In genomic region chr1:168268751-168269623, GRCm38 (mm10) we compare ENCODE assay signal across 10 mouse cellular contexts.
A peak's percentile ranks its signal among the peaks of the same experiment; 100 is the strongest.
DNase-seq lines count a peak whose midpoint lies in the region; ATAC-seq and TF ChIP-seq lines count a peak whose summit lies in the region.
"Had no signal": no experiment of that assay in that cellular context is flagged by ENCODE, and none has a peak within 500 bp of the region (broad histone marks: within the 10 kb centered on the region; RNA-seq: fewer than 3 reads in every experiment).

No protein-coding gene starts in this region.

- intact Hi-C loops in heart, postnatal 10 days (cut with DNase I): no loop called here

- no peak overlapping the region for H3K4me2 ChIP-seq in embryonic facial prominence, embryonic 15.5 days (replicated peaks)
- no peak overlapping the region for H3K4me2 ChIP-seq in midbrain, embryonic 13.5 days (replicated peaks)
- H3K4me2 ChIP-seq: liver, embryonic 13.5 days had no signal

- H3K27me3 ChIP-seq in heart, embryonic 10.5 days (ENCODE audit: insufficient read depth, poor library complexity, severe bottlenecking): no peaks in the 10 kb centered on the region
- no peaks in the 10 kb centered on the region for H3K27me3 ChIP-seq in kidney, adult 2 months (replicated peaks; ENCODE audit: control insufficient read depth, insufficient read depth, low read length)
- H3K27me3 ChIP-seq in embryonic facial prominence, embryonic 15.5 days: no peaks in the 10 kb centered on the region
- no peaks in the 10 kb centered on the region for H3K27me3 ChIP-seq in midbrain, embryonic 13.5 days
- H3K27me3 ChIP-seq: liver, embryonic 13.5 days had no signal

- 63% methylated on average over 12 of the region's 12 CpGs for WGBS in heart, embryonic 10.5 days
- WGBS in kidney, adult 2 months: 60% methylated on average over 12 of the region's 12 CpGs
- WGBS in embryonic facial prominence, embryonic 15.5 days: 50% methylated on average over 12 of the region's 12 CpGs
- 66% methylated on average over 12 of the region's 12 CpGs for WGBS in midbrain, embryonic 13.5 days

- no peak overlapping the region for H3K4me3 ChIP-seq in heart, embryonic 10.5 days
- H3K4me3 ChIP-seq in kidney, adult 2 months (ENCODE audit: insufficient read depth, low read depth, low read length): no peak overlapping the region
- no peak overlapping the region for H3K4me3 ChIP-seq in embryonic facial prominence, embryonic 15.5 days (replicated peaks)
- no peak overlapping the region for H3K4me3 ChIP-seq in midbrain, embryonic 13.5 days (replicated peaks)
- H3K4me3 ChIP-seq: liver, embryonic 13.5 days had no signal

- TF ChIP-seq CTCF in kidney, adult 2 months (conservative IDR thresholded peaks at IDR 0.05; ENCODE audit: insufficient read depth, insufficient read length, low read depth, low read length): no peak

- TF ChIP-seq POLR2A in kidney, adult 2 months (IDR thresholded peaks at IDR 0.05; ENCODE audit: low read depth, low read length): no peak

- peak overlapping the region; percentile 79 for H3K27ac ChIP-seq in heart, embryonic 10.5 days
- no peak overlapping the region for H3K27ac ChIP-seq in kidney, adult 2 months (ENCODE audit: insufficient read depth, low read depth, low read length)
- H3K27ac ChIP-seq in embryonic facial prominence, embryonic 15.5 days (replicated peaks): peak overlapping the region; percentile 51; the same call in 1 of the 2 replicates
- peak overlapping the region; percentile 25; the same call in 1 of the 2 replicates for H3K27ac ChIP-seq in midbrain, embryonic 13.5 days
- H3K27ac ChIP-seq: liver, embryonic 13.5 days had no signal

- H3K4me1 ChIP-seq in heart, embryonic 10.5 days: peaks cover 32% of the 10 kb centered on the region
- peaks cover 8% of the 10 kb centered on the region for H3K4me1 ChIP-seq in kidney, adult 2 months (ENCODE audit: control insufficient read depth, insufficient read depth, low read length)
- H3K4me1 ChIP-seq in embryonic facial prominence, embryonic 15.5 days: peaks cover 36% of the 10 kb centered on the region
- H3K4me1 ChIP-seq in midbrain, embryonic 13.5 days (replicated peaks): peaks cover 59% of the 10 kb centered on the region

- H3K9ac ChIP-seq in embryonic facial prominence, embryonic 15.5 days: no peak overlapping the region
- no peak overlapping the region for H3K9ac ChIP-seq in midbrain, embryonic 13.5 days (replicated peaks)
- H3K9ac ChIP-seq: liver, embryonic 13.5 days had no signal

- ATAC-seq in embryonic facial prominence, embryonic 15.5 days (ENCODE audit: insufficient number of reproducible peaks, low FRiP score, low TSS enrichment, low read depth): peak; percentile 34; the same call in 1 of the 2 replicates
- peak; percentile 69 for ATAC-seq in midbrain, embryonic 13.5 days

- no peak for DNase-seq in heart, embryonic 10.5 days (ENCODE audit: low spot score)
- no peak for DNase-seq in heart, postnatal 10 days
- peak; percentile 41 to 43 for DNase-seq in kidney, postnatal 25 days
- DNase-seq in kidney, adult 2 months: no peak
- no peak for DNase-seq in right cerebral cortex, postnatal 4 days
- no peak for DNase-seq in natural killer cell, adult 2 months (ENCODE audit: low spot score in 2 of 2)
- DNase-seq: liver, embryonic 13.5 days; thymus, postnatal 14 days had no signal

- H3K36me3 ChIP-seq in heart, embryonic 10.5 days: no peaks in the 10 kb centered on the region
- no peaks in the 10 kb centered on the region for H3K36me3 ChIP-seq in kidney, adult 2 months (ENCODE audit: control insufficient read depth, insufficient read depth, low read length)
- no peaks in the 10 kb centered on the region for H3K36me3 ChIP-seq in embryonic facial prominence, embryonic 15.5 days
- no peaks in the 10 kb centered on the region for H3K36me3 ChIP-seq in midbrain, embryonic 13.5 days
- H3K36me3 ChIP-seq: liver, embryonic 13.5 days had no signal

- no peaks in the 10 kb centered on the region for H3K9me3 ChIP-seq in heart, embryonic 10.5 days
- H3K9me3 ChIP-seq in embryonic facial prominence, embryonic 15.5 days (replicated peaks): no peaks in the 10 kb centered on the region
- H3K9me3 ChIP-seq in midbrain, embryonic 13.5 days: no peaks in the 10 kb centered on the region
- H3K9me3 ChIP-seq: liver, embryonic 13.5 days had no signal

Comparison
In these comparisons a context has a peak if more than half of its experiments do, and no peak if none do; other contexts are left out.
1. DNase-seq: peak in kidney, postnatal 25 days (2 of 2); none in heart, embryonic 10.5 days (single experiment), heart, postnatal 10 days (0 of 2), kidney, adult 2 months (single experiment), right cerebral cortex, postnatal 4 days (single experiment) and natural killer cell, adult 2 months (0 of 2).